Mouse (Mus musculus) cortical plate, adult 2 months (tissue): ENCODE data around the gene Qsox1.

Source experiments
- CTCF ChIP-seq: fragments of 200-500 bp; IDR thresholded peaks from 2 replicates; pipeline ENCODE4 v1.5.1; 2011; ENCODE audit warnings: mild to moderate bottlenecking, control low read depth, low read length; ENCODE audit not compliant: insufficient read depth; ENCODE audit errors: extremely low read depth
- POLR2A ChIP-seq: fragments of 200-500 bp; IDR thresholded peaks from 2 replicates; pipeline ENCODE4 v1.6.1; 2011; ENCODE audit warnings: mild to moderate bottlenecking, low read length, control low read depth; ENCODE audit not compliant: insufficient read depth; ENCODE audit errors: extremely low read depth

DNA sequence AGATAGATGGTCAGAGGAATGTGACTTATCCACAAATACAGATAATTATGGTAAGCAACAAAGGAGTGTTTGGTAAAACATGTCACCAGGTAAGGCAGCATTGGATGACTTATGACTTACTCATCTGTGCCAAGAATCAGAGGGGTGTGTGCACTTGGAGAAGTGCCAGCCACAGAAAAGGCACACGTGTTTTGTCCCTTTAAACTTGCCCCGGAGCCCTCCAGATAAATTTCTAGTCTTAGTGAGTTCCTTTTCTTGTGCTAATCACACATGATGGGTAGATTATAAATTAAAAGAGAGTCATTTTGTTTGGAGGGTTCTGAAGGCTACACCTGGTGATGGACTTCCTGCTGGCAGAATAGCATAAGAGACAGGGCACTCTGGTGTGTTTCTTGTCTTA is 3.5 kb upstream of the Qsox1 start:
- TF ChIP-seq CTCF (no peak), POLR2A (no peak)
